Mouse (Mus musculus): ENCODE data around the gene Dkk3.
A peak's percentile ranks its signal among the peaks of the same experiment; 100 is the strongest.
"Not testable (repeated sequence)": the region's sequence is repeated elsewhere in the genome, so short reads cannot be mapped to it uniquely, and the experiment has no call there.

The Dkk3 gene

GRCm38 (mm10) chr7:112130660-112131059 is 28.2 kb downstream of the Dkk3 start:
- DNase-seq (ENCODE audit: low read depth, low spot score) = no peak

GRCm38 (mm10) chr7:112129851-112130250 is 29.0 kb downstream of the Dkk3 start:
- no peak for DNase-seq (ENCODE audit: low read depth, low spot score)

- DNase-seq (ENCODE audit: low read depth, low spot score) = peak; percentile 54
Observed at GRCm38 (mm10) chr7:112128810-112129209, 30.0 kb downstream of the Dkk3 start.

- DNase-seq (ENCODE audit: low read depth, low spot score) = no peak
Observed at GRCm38 (mm10) chr7:112127954-112128353, 30.9 kb downstream of the Dkk3 start.

GRCm38 (mm10) chr7:112127085-112127637 is 31.7 kb downstream of the Dkk3 start:
- no peak for DNase-seq (ENCODE audit: low read depth, low spot score)

GRCm38 (mm10) chr7:112125625-112126260 is 33.1 kb downstream of the Dkk3 start:
- no peak for DNase-seq (ENCODE audit: low read depth, low spot score)

- no peak for DNase-seq (ENCODE audit: low read depth, low spot score)
Observed at GRCm38 (mm10) chr7:112123612-112124011, 35.2 kb downstream of the Dkk3 start.

GRCm38 (mm10) chr7:112121866-112122500 is 36.9 kb downstream of the Dkk3 start:
- peak; percentile 63 for DNase-seq (ENCODE audit: low read depth, low spot score)

- no peak for DNase-seq (ENCODE audit: low read depth, low spot score)
Observed at GRCm38 (mm10) chr7:112120861-112121810, 37.7 kb downstream of the Dkk3 start.

GRCm38 (mm10) chr7:112119248-112119647 is 39.6 kb downstream of the Dkk3 start:
- no peak for DNase-seq (ENCODE audit: low read depth, low spot score)

- DNase-seq (ENCODE audit: low read depth, low spot score) = no peak
Observed at GRCm38 (mm10) chr7:112118086-112118485, 40.8 kb downstream of the Dkk3 start.

- no peak for DNase-seq (ENCODE audit: low read depth, low spot score)
Observed at GRCm38 (mm10) chr7:112117501-112117900, 41.4 kb downstream of the Dkk3 start.

- DNase-seq (ENCODE audit: low read depth, low spot score) = no peak
Observed at GRCm38 (mm10) chr7:112110638-112111372, 48.1 kb downstream of the Dkk3 start.

GRCm38 (mm10) chr7:112108757-112109156 is 50.1 kb downstream of the Dkk3 start:
- no peak for DNase-seq (ENCODE audit: low read depth, low spot score)

GRCm38 (mm10) chr7:112103816-112104215 is 55.0 kb downstream of the Dkk3 start:
- no peak for DNase-seq (ENCODE audit: low read depth, low spot score)

- DNase-seq (ENCODE audit: low read depth, low spot score) = no peak
Observed at GRCm38 (mm10) chr7:112102933-112103332, 55.9 kb downstream of the Dkk3 start.

GRCm38 (mm10) chr7:112100887-112101286 is 58.0 kb downstream of the Dkk3 start:
- no peak for DNase-seq (ENCODE audit: low read depth, low spot score)

GRCm38 (mm10) chr7:112094923-112095322 is 63.9 kb downstream of the Dkk3 start:
- DNase-seq (ENCODE audit: low read depth, low spot score) = not testable (repeated sequence)

- DNase-seq (ENCODE audit: low read depth, low spot score) = no peak
Observed at GRCm38 (mm10) chr7:112086186-112086585, 72.7 kb downstream of the Dkk3 start.

- peak; percentile 83 for DNase-seq (ENCODE audit: low read depth, low spot score)
Observed at GRCm38 (mm10) chr7:112085062-112085461, 73.8 kb downstream of the Dkk3 start.

GRCm38 (mm10) chr7:112084222-112084621 is 74.6 kb downstream of the Dkk3 start:
- DNase-seq (ENCODE audit: low read depth, low spot score) = no peak

All from forelimb bud, embryonic 11.5 days (tissue).